Mouse (Mus musculus) midbrain, embryonic 11.5 days (tissue): ENCODE measurements around the gene Rft1. TPM values are rescaled to one million over a fixed set of nuclear protein-coding genes. Genes with fewer than 3 reads are reported as not detected.

Experiments used
- ATAC-seq: fragments of 200-750 bp; cut with Nextera tagmentation; 2 replicates; pipeline ENCODE4 v1.8.0; 2017; ENCODE audit warnings: moderate TSS enrichment, moderate library complexity; ENCODE audit not compliant: low FRiP score
- DNase-seq: peaks from one replicate; pipeline ENCODE4 v3.0.0; 2015; ENCODE audit warnings: low spot score; ENCODE audit errors: missing footprints
- H3K27ac ChIP-seq: fragments of 300-500 bp; sonication (generic); 2 replicates; pipeline ENCODE4 v1.5.1; 2014; ENCODE audit warnings: low read depth, low read length
- H3K27me3 ChIP-seq: fragments of 300-500 bp; sonication (generic); 2 replicates; pipeline ENCODE4 v1.6.1; 2014; ENCODE audit warnings: mild to moderate bottlenecking, low read length, moderate library complexity, mixed read lengths; ENCODE audit not compliant: control insufficient read depth, insufficient read depth
- H3K36me3 ChIP-seq: fragments of 300-500 bp; sonication (generic); 2 replicates; pipeline ENCODE4 v1.6.1; 2014; ENCODE audit warnings: mild to moderate bottlenecking, low read length, moderate library complexity, mixed read lengths; ENCODE audit not compliant: control insufficient read depth, insufficient read depth
- H3K4me1 ChIP-seq: fragments of 300-500 bp; sonication (generic); 2 replicates; pipeline ENCODE4 v1.6.1; 2014; ENCODE audit warnings: low read length; ENCODE audit not compliant: control insufficient read depth, insufficient read depth
- H3K4me2 ChIP-seq: fragments of 300-500 bp; sonication (generic); 2 replicates; pipeline ENCODE4 v1.6.1; 2014; ENCODE audit warnings: mild to moderate bottlenecking, moderate library complexity
- H3K4me3 ChIP-seq: fragments of 300-500 bp; sonication (generic); 2 replicates; pipeline ENCODE4 v1.5.1; 2014; ENCODE audit warnings: low read depth, low read length
- H3K9ac ChIP-seq: fragments of 300-500 bp; sonication (generic); 2 replicates; pipeline ENCODE4 v1.6.1; 2014; ENCODE audit warnings: low read length
- H3K9me3 ChIP-seq: fragments of 300-500 bp; sonication (generic); 2 replicates; pipeline ENCODE4 v1.6.1; 2016; ENCODE audit warnings: low read length; ENCODE audit not compliant: control insufficient read depth
- WGBS: fragments of 180-500 bp; shearing (Covaris S2); extraction: QIAGEN DNeasy Blood & Tissue Kit; methylation state at CpG from one replicate; pipeline ENCODE4 v1.1.7; 2014; 5-methylcytosine and 5-hydroxymethylcytosine counted together
- polyA plus RNA-seq: library from polyadenylated mRNA; unstranded; fragments of >200 nt; fragmentation: Nextera tagmentation; extraction: Ambion mirVana; gene quantifications from 2 replicates; pipeline ENCODE4 v1.2.1, GENCODE M21; 2014

The Rft1 gene
- polyA plus RNA-seq, 1 experiment from 2014 or later, result 11.0 TPM

DNA sequence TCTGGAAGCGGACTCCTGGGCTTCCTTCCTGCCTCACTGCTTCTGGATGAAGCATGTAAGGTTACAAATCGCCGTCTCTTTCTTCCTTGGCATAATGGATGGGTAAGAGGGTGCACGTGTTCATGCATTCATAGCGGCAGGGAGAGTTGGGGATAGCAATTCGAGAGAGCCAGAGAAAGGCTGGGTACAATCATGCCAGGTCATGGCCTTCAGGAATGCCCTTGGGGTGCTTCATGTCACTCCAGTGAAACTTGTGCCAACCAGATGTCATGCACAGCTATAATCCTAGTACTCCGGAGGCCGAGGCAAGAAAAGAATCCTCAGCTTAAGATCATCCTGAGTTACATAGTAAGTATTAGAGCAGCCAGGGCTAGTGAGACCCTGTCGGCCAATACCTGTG lies 17.7 kb upstream of the Rft1 start:
- Histone ChIP-seq H3K4me1 (no peaks in the 10 kb centered on the region; the same call in 1 of the 2 replicates), H3K27ac (no peak overlapping the region), H3K36me3 (no peaks in the 10 kb centered on the region), H3K4me2 (no peak overlapping the region), H3K4me3 (no peak overlapping the region), H3K27me3 (no peaks in the 10 kb centered on the region), H3K9ac (no peak overlapping the region), H3K9me3 (no peaks in the 10 kb centered on the region)
- DNase-seq, result no peak
- ATAC-seq, result no peak
- WGBS, result 86% methylated on average over 9 of the region's 9 CpGs

DNA sequence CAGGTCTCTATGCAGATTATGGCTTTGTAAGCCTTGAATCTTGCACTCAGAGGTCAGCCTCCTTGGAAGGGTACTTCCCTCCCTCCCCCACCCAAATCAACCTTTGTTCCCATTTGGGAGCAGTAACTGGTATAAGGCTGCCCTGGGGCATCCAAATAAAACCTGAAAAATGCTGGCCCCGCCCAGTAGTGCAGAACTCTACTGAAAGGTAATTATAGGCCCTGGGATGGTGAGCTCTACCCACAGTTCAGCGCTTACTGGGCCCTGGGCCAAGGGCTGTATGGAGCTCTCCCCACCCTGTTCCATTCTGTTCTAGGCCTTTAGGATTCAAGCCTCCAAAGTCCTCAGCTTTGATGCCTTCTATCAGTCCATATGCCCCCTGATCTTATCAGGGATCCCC lies 17.1 kb upstream of the Rft1 start:
- Histone ChIP-seq H3K9ac (no peak overlapping the region), H3K36me3 (no peaks in the 10 kb centered on the region), H3K9me3 (no peaks in the 10 kb centered on the region), H3K27ac (no peak overlapping the region), H3K27me3 (no peaks in the 10 kb centered on the region), H3K4me1 (no peaks in the 10 kb centered on the region; the same call in 1 of the 2 replicates), H3K4me2 (no peak overlapping the region), H3K4me3 (no peak overlapping the region)
- WGBS, result 81% methylated on average over 2 of the region's 2 CpGs
- no peak for ATAC-seq
- no peak for DNase-seq

DNA sequence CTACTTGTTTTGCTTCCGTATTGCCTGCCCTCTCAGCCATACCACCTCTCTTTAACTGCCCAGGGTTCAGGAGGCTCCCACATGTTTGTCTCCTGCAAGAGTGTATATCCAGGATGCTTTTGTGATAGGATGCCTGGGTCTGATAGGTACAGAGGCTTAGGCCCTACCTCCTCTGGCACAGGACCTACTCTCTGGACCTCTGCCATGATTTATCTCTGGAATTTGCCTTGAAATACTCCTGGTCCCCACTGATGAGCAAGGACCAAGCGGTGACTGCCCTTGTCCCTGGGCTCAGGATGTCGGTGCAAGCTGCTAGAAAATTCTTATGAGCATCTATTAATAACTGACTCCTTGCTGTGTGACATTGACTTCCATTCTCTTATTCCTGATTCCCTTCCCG lies 16.2 kb upstream of the Rft1 start:
- WGBS, result 82% methylated on average over 4 of the region's 4 CpGs
- no peak for DNase-seq
- H3K36me3 ChIP-seq, result no peaks in the 10 kb centered on the region
- H3K4me2 ChIP-seq, result no peak overlapping the region
- H3K27ac ChIP-seq, result no peak overlapping the region
- H3K9me3 ChIP-seq, result no peaks in the 10 kb centered on the region
- no peak overlapping the region for H3K9ac ChIP-seq
- no peaks in the 10 kb centered on the region; the same call in 1 of the 2 replicates for H3K4me1 ChIP-seq
- H3K27me3 ChIP-seq, result no peaks in the 10 kb centered on the region
- no peak overlapping the region for H3K4me3 ChIP-seq
- ATAC-seq, result no peak

DNA sequence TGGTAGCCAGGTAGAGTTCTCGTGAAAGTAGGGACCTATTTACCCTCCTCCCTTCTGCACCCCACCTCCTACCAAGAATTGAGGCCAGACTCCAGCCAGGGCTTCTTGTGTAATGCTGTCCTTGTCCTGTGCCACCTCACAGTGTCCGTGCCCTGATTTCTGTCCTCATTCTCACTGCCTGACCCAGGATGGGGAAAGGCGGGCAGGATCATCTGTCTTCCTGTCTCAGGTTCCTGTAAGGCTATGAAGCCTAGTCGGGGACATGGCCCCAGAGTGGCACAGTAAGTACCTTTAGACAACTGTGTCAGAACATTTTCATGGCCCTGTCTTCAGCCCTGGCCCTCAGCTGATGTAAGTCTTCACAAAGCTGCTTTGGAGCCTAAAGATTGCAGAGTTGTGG lies 15.5 kb upstream of the Rft1 start:
- no peak overlapping the region for H3K9ac ChIP-seq
- H3K4me3 ChIP-seq, result no peak overlapping the region
- no peaks in the 10 kb centered on the region for H3K9me3 ChIP-seq
- H3K27me3 ChIP-seq, result no peaks in the 10 kb centered on the region
- DNase-seq (no peak), ATAC-seq (no peak)
- WGBS, result 87% methylated on average over 4 of the region's 4 CpGs
- H3K4me2 ChIP-seq, result no peak overlapping the region
- H3K4me1 ChIP-seq, result no peaks in the 10 kb centered on the region; the same call in 1 of the 2 replicates
- H3K27ac ChIP-seq, result no peak overlapping the region
- no peaks in the 10 kb centered on the region for H3K36me3 ChIP-seq

DNA sequence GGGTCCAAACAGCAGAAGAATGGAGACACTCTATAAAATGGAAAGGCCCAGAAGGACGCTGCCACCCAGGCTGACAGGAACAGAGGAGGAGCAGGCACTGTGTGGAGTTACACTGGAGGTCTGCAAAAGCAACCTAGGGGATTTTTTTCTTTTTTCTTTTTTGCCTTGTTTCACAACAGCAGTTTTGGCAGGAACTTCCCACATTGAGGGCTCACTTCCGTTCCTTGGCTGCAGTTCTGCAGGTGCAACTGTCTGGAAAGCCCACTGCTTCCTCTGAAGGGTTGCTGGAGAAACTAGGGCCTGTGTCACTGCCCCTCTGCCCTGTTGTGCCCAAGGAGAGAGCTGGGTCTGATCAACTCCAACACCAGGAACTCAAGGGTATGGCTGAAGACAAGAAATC lies 12.4 kb upstream of the Rft1 start:
- no peaks in the 10 kb centered on the region; the same call in 1 of the 2 replicates for H3K4me1 ChIP-seq
- no peaks in the 10 kb centered on the region for H3K27me3 ChIP-seq
- no peaks in the 10 kb centered on the region for H3K9me3 ChIP-seq
- H3K4me3 ChIP-seq, result no peak overlapping the region
- DNase-seq, result no peak
- WGBS, result 76% methylated on average over 2 of the region's 2 CpGs
- H3K36me3 ChIP-seq, result no peaks in the 10 kb centered on the region
- no peak for ATAC-seq
- no peak overlapping the region for H3K27ac ChIP-seq
- no peak overlapping the region for H3K4me2 ChIP-seq
- no peak overlapping the region for H3K9ac ChIP-seq

DNA sequence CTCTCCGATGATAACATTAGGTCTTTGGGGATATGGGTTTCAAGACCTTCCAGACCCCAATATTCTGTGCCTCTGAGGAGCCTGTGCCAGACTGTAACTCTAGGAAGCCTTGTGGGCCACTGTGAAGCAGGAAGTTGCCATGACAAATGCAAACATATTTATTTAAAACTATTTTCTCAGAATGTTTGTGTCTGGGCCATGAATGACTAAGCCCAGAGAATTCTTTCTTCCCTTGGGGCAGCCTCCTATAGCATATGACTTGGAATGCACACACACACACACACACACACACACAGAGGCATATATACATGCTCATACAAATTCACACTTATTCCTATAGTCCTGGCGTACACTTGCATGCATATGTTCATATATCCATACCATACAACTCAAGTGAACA lies 10.1 kb upstream of the Rft1 start:
- no peaks in the 10 kb centered on the region for H3K9me3 ChIP-seq
- DNase-seq (no peak), ATAC-seq (no peak)
- no peak overlapping the region for H3K4me3 ChIP-seq
- no peaks in the 10 kb centered on the region for H3K27me3 ChIP-seq
- H3K4me2 ChIP-seq, result no peak overlapping the region
- H3K4me1 ChIP-seq, result no peaks in the 10 kb centered on the region
- WGBS, result 87% methylated on average over 2 of the region's 2 CpGs
- no peak overlapping the region for H3K27ac ChIP-seq
- no peak overlapping the region for H3K9ac ChIP-seq
- H3K36me3 ChIP-seq, result no peaks in the 10 kb centered on the region

DNA sequence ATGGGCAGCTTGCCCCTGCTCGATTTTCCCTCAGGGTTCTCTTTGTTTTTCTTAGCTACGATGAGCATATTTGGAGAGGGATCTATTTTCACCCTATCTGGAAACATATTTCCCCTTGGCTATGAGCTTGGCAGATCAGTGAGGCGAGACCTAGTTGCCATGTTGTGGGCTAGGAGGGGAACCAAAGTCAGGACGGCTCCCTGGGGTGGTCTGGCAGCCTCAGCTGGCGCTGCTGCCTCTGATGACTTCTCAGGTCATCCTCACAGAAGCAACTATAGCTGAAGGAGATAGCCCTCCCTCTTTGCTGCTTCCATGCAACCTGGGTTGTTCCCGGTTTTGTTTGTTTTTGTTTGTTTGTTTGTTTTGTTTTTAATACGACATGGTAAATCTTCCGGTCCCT lies 9.1 kb upstream of the Rft1 start:
- no peak overlapping the region for H3K4me3 ChIP-seq
- WGBS, result 75% methylated on average over 8 of the region's 8 CpGs

DNA sequence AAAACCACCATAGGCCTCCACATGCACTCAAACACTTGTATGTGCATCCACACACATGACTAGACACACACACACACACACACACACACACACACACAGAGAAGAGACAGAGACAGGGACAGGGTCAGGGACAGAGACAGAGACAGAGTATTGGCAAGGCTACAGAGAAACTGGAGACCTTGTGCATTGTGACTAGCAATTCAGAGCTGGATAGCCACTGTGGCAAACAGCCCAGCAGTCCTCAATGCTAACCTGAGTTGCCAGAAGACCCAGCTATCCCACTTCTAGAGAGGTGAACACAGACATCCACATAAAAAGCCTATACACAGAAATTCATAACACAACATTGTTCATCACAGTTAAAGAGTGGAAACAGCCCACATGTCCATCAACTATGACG lies 7.7 kb upstream of the Rft1 start:
- Histone ChIP-seq H3K4me1 (no peaks in the 10 kb centered on the region), H3K27me3 (no peaks in the 10 kb centered on the region), H3K4me3 (no peak overlapping the region), H3K9me3 (no peaks in the 10 kb centered on the region), H3K4me2 (no peak overlapping the region), H3K9ac (no peak overlapping the region), H3K36me3 (no peaks in the 10 kb centered on the region), H3K27ac (no peak overlapping the region)
- DNase-seq (no peak), ATAC-seq (no peak)
- WGBS, result 78% methylated on average over 1 of the region's 1 CpGs

More for the DNA sequence above, 9.1 kb upstream of the Rft1 start:
- no peak overlapping the region for H3K27ac ChIP-seq
- H3K4me1 ChIP-seq, result no peaks in the 10 kb centered on the region
- H3K27me3 ChIP-seq, result no peaks in the 10 kb centered on the region
- DNase-seq (no peak), ATAC-seq (no peak)
- no peaks in the 10 kb centered on the region for H3K9me3 ChIP-seq
- no peaks in the 10 kb centered on the region for H3K36me3 ChIP-seq
- no peak overlapping the region for H3K9ac ChIP-seq
- no peak overlapping the region for H3K4me2 ChIP-seq

DNA sequence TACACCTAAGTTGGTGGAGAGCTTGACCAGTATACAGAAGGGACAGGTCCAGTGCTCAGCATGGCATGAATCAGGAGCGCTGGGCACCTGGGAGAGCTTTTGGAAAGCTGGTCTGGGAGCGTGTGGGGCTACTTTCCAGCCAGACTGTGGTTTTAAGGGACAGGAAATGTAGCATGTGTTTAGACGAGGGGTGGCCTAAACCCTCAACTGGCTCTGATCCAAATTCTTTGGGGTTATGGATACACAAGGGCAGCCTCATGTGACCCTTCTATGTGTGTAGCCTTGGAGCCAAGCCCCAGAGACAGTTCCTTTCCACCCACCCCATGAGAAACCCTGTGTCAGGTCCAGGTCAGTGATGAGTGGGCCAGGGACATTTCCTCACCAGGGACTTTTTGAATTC lies 5.7 kb upstream of the Rft1 start:
- H3K27ac ChIP-seq, result no peak overlapping the region
- DNase-seq (no peak), ATAC-seq (no peak)
- no peaks in the 10 kb centered on the region for H3K36me3 ChIP-seq
- H3K4me3 ChIP-seq, result no peak overlapping the region
- H3K9me3 ChIP-seq, result no peaks in the 10 kb centered on the region
- H3K4me2 ChIP-seq, result no peak overlapping the region
- H3K4me1 ChIP-seq, result no peaks in the 10 kb centered on the region
- H3K27me3 ChIP-seq, result no peaks in the 10 kb centered on the region
- WGBS, result 81% methylated on average over 3 of the region's 3 CpGs
- no peak overlapping the region for H3K9ac ChIP-seq

DNA sequence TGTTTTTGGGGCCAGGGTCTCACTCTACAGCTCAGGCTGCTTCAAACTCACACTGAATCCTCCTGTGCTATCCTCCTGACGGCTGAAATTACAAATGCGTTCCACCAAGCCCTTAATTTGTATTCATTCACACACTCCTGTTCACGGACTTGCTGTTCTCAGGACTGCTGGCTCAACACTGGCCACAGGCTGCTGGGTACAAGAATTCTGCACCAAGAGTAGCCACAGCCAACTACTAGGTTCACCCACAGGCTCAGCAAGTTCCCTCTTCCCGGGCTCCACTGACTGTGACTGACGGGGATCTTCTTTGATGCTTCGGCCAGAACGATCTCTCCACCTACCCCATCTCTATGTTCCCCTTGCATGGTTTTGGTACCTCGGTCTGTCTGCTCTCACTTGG lies 4.4 kb upstream of the Rft1 start:
- Histone ChIP-seq H3K4me3 (no peak overlapping the region), H3K4me1 (no peaks in the 10 kb centered on the region), H3K4me2 (no peak overlapping the region), H3K36me3 (no peaks in the 10 kb centered on the region), H3K27ac (no peak overlapping the region), H3K27me3 (no peaks in the 10 kb centered on the region), H3K9ac (no peak overlapping the region), H3K9me3 (no peaks in the 10 kb centered on the region)
- 79% methylated on average over 8 of the region's 8 CpGs for WGBS
- DNase-seq, result no peak
- no peak for ATAC-seq
